Mouse (Mus musculus): ENCODE data around the gene Sema4c. TPM values are rescaled to one million over a fixed set of nuclear protein-coding genes. Genes with fewer than 3 reads are reported as not detected.

Sema4c gene
- polyA plus RNA-seq, 1 experiment from 2014 or later, result 4.0 TPM

DNA sequence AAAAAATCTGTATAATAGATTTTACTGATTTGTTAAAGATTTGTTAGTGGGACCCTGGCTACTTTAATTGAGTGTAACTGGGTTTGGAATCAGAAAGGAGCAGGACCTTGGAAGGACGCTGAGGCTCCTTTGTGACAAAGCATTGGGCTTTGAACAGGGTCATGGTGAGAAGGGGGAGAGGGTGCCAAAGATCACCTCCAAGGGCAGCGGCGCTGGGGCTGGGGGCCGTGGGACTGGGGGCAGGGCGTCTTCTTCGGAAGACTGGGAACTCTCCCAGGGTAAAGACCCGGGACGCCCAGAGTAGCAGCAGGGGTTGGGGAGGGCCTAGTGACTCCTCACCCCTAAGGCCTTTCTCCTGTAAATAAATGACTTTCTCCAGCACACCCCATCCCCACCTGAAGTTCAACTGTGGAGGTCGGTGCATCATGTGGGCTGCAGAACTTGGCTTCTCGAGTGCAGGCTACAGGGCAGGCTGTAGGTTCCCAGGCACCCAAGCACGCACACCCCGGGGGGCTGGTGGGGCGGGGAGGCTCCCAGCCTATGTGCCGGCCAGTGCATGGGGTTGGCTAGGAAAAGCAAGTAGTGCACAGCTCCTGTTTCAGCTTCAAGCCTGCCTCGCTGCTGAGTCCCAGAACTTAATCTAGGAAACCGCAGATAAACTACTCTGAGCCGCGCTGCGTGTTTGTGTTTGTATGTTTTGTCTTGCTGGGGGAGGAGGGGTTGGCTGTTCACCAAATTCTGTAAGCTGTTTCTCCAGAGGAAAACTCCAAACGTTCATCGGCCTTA, 9.9 kb upstream of the Sema4c start:
- Histone ChIP-seq H3K36me3 (ENCODE audit: control insufficient read depth, insufficient read depth, low read length) (no peaks in the 10 kb centered on the region), H3K4me1 (ENCODE audit: control insufficient read depth, insufficient read depth, low read length) (peaks cover 11% of the 10 kb centered on the region), H3K9me3 (ENCODE audit: control insufficient read depth, low read length) (no peaks in the 10 kb centered on the region), H3K4me3 (ENCODE audit: low read depth, low read length) (no peak overlapping the region), H3K27me3 (ENCODE audit: control insufficient read depth, insufficient read depth, low read length) (no peaks in the 10 kb centered on the region), H3K9ac (ENCODE audit: low read length) (no peak overlapping the region), H3K27ac (replicated peaks; ENCODE audit: low read depth, low read length) (no peak overlapping the region), H3K4me2 (ENCODE audit: low read depth, severe bottlenecking) (no peak overlapping the region)
- no peak for ATAC-seq (ENCODE audit: insufficient number of reproducible peaks, low FRiP score, low TSS enrichment, low read depth)
- 50% methylated on average over 21 of the region's 21 CpGs for WGBS
- no peak for DNase-seq (ENCODE audit: low spot score)

DNA sequence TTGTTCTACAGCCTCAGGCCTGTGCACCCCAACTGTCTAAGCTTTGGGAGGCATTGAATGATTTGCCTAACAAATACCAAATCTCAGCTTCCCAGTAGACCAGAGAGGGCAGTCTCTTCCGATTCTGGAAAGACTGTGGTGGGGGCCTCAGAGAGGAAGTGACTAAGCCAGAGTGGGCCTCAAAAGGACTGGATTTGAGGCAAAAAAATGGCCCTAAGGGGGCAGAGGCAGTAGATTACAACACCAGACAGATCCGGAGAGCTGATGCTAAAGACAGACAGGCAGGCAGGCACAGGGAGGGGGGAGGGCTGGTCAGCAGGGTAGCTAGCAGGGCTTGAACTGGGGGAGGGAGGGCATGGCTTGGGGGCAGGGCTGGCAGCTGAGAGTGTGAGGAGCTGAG, 8.3 kb upstream of the Sema4c start:
- 2% methylated on average over 2 of the region's 2 CpGs for WGBS
- Histone ChIP-seq H3K9ac (ENCODE audit: low read length) (peak overlapping the region; percentile 7; the same call in 1 of the 2 replicates), H3K36me3 (ENCODE audit: control insufficient read depth, insufficient read depth, low read length) (no peaks in the 10 kb centered on the region), H3K27me3 (ENCODE audit: control insufficient read depth, insufficient read depth, low read length) (no peaks in the 10 kb centered on the region), H3K4me2 (ENCODE audit: low read depth, severe bottlenecking) (no peak overlapping the region), H3K27ac (replicated peaks; ENCODE audit: low read depth, low read length) (0 out of 2 replicates have a peak overlapping the region, but pooled peaks have one; percentile 4), H3K4me1 (ENCODE audit: control insufficient read depth, insufficient read depth, low read length) (peaks cover 18% of the 10 kb centered on the region), H3K4me3 (ENCODE audit: low read depth, low read length) (no peak overlapping the region), H3K9me3 (ENCODE audit: control insufficient read depth, low read length) (no peaks in the 10 kb centered on the region)
- ATAC-seq (ENCODE audit: insufficient number of reproducible peaks, low FRiP score, low TSS enrichment, low read depth) (no peak), DNase-seq (ENCODE audit: low spot score) (no peak)

DNA sequence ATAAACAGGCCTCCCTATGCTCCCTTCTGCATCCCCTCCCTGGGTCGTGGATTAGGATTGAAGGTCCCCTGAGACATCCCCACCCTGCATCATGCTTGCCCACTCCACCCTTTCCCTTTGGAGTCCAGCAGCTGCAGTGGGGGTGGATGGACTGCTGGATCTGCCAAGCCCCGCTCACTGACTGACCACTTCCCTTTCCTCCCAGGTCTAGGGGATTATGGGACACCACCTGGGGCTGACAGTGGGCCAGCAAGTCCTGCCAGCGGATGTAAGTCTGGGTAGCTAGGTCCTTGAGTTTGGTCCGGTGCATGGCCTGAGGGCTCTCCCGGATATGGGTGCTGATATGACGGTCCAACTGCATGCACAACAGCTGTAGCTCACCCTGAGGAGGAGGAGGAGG, 6.0 kb upstream of the Sema4c start:
- Histone ChIP-seq H3K4me3 (ENCODE audit: low read depth, low read length) (no peak overlapping the region), H3K27ac (replicated peaks; ENCODE audit: low read depth, low read length) (no peak overlapping the region), H3K9me3 (ENCODE audit: control insufficient read depth, low read length) (no peaks in the 10 kb centered on the region), H3K4me1 (ENCODE audit: control insufficient read depth, insufficient read depth, low read length) (peaks cover 23% of the 10 kb centered on the region), H3K9ac (ENCODE audit: low read length) (no peak overlapping the region), H3K4me2 (ENCODE audit: low read depth, severe bottlenecking) (no peak overlapping the region), H3K27me3 (ENCODE audit: control insufficient read depth, insufficient read depth, low read length) (no peaks in the 10 kb centered on the region), H3K36me3 (ENCODE audit: control insufficient read depth, insufficient read depth, low read length) (no peaks in the 10 kb centered on the region)
- DNase-seq (ENCODE audit: low spot score) (no peak), ATAC-seq (ENCODE audit: insufficient number of reproducible peaks, low FRiP score, low TSS enrichment, low read depth) (no peak)
- 79% methylated on average over 6 of the region's 6 CpGs for WGBS

DNA sequence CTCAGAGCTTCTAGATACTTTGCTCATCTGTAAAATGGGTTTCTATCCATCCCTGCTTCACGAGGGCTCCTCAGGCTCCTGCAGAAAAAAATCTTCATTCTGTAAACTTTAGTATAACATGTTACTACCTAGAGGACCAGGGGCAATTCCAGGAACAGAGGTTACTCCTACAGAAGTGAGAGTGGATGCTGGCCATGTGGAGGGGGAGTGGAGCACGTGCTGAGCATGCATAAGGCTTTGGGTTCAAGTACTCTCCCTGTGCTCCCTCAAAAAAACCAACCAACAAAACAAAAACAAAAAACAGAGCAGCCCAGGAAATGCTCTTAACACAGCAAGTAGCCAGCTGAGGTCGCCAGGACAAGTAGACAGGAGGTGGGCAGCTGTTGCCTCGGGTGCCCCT, 5.5 kb upstream of the Sema4c start:
- H3K36me3 ChIP-seq (ENCODE audit: control insufficient read depth, insufficient read depth, low read length), result no peaks in the 10 kb centered on the region
- no peak overlapping the region for H3K4me3 ChIP-seq (ENCODE audit: low read depth, low read length)
- WGBS, result 56% methylated on average over 4 of the region's 4 CpGs
- peaks cover 27% of the 10 kb centered on the region for H3K4me1 ChIP-seq (ENCODE audit: control insufficient read depth, insufficient read depth, low read length)
- H3K27me3 ChIP-seq (ENCODE audit: control insufficient read depth, insufficient read depth, low read length), result no peaks in the 10 kb centered on the region
- H3K9ac ChIP-seq (ENCODE audit: low read length), result no peak overlapping the region
- no peak overlapping the region for H3K4me2 ChIP-seq (ENCODE audit: low read depth, severe bottlenecking)
- H3K9me3 ChIP-seq (ENCODE audit: control insufficient read depth, low read length), result no peaks in the 10 kb centered on the region
- no peak overlapping the region for H3K27ac ChIP-seq (replicated peaks; ENCODE audit: low read depth, low read length)
- ATAC-seq (ENCODE audit: insufficient number of reproducible peaks, low FRiP score, low TSS enrichment, low read depth), result no peak
- no peak for DNase-seq (ENCODE audit: low spot score)

DNA sequence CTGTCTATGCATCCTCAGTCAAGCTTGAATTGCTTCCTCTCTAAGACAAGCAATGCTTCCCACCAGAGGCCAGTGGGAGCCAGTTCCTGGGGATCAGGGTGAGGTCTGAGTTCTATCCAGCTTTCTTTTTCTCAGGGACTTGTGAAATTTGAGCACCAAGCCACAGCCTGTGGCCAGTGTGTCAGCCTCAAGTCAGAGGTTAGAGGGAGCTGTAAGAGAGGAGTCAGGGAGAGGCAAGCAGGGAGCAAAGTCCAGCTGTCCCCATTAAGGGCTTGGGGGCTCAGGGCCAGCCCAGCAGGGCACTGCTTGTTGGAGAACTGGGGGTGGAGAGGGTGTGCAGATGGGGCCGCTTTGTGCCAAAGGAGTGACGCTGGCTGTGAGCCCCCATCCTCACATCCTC, 5.0 kb upstream of the Sema4c start:
- no peak for ATAC-seq (ENCODE audit: insufficient number of reproducible peaks, low FRiP score, low TSS enrichment, low read depth)
- no peak overlapping the region for H3K27ac ChIP-seq (replicated peaks; ENCODE audit: low read depth, low read length)
- H3K4me3 ChIP-seq (ENCODE audit: low read depth, low read length), result no peak overlapping the region
- 73% methylated on average over 2 of the region's 2 CpGs for WGBS
- no peaks in the 10 kb centered on the region for H3K36me3 ChIP-seq (ENCODE audit: control insufficient read depth, insufficient read depth, low read length)
- DNase-seq (ENCODE audit: low spot score), result no peak
- H3K9ac ChIP-seq (ENCODE audit: low read length), result no peak overlapping the region
- H3K9me3 ChIP-seq (ENCODE audit: control insufficient read depth, low read length), result no peaks in the 10 kb centered on the region
- H3K4me1 ChIP-seq (ENCODE audit: control insufficient read depth, insufficient read depth, low read length), result peaks cover 29% of the 10 kb centered on the region
- H3K4me2 ChIP-seq (ENCODE audit: low read depth, severe bottlenecking), result no peak overlapping the region
- no peaks in the 10 kb centered on the region for H3K27me3 ChIP-seq (ENCODE audit: control insufficient read depth, insufficient read depth, low read length)

DNA sequence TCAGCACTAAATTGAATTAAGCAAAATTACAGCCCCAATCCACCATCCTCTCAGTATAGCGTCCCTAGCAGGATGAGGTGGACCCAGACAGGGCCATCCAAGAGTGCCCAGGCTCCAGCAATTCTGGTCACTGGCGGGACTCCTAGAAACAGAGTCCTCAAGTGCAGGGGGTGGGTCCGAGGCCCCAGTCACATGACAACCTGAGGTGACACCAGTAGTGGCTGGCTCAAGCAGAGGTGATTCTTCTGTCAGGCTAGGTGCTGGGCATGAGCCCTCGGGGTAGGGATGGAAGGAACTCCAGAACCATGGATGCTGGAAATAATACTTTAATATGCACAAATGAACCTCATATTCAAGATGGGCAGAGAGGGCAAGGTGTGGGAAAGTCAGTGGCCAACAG, 4.2 kb upstream of the Sema4c start:
- Histone ChIP-seq H3K9ac (ENCODE audit: low read length) (no peak overlapping the region), H3K4me2 (ENCODE audit: low read depth, severe bottlenecking) (no peak overlapping the region), H3K36me3 (ENCODE audit: control insufficient read depth, insufficient read depth, low read length) (no peaks in the 10 kb centered on the region), H3K27ac (replicated peaks; ENCODE audit: low read depth, low read length) (no peak overlapping the region), H3K4me3 (ENCODE audit: low read depth, low read length) (no peak overlapping the region), H3K9me3 (ENCODE audit: control insufficient read depth, low read length) (no peaks in the 10 kb centered on the region), H3K27me3 (ENCODE audit: control insufficient read depth, insufficient read depth, low read length) (no peaks in the 10 kb centered on the region), H3K4me1 (ENCODE audit: control insufficient read depth, insufficient read depth, low read length) (peaks cover 27% of the 10 kb centered on the region)
- 49% methylated on average over 4 of the region's 4 CpGs for WGBS
- DNase-seq (ENCODE audit: low spot score) (no peak), ATAC-seq (ENCODE audit: insufficient number of reproducible peaks, low FRiP score, low TSS enrichment, low read depth) (no peak)

DNA sequence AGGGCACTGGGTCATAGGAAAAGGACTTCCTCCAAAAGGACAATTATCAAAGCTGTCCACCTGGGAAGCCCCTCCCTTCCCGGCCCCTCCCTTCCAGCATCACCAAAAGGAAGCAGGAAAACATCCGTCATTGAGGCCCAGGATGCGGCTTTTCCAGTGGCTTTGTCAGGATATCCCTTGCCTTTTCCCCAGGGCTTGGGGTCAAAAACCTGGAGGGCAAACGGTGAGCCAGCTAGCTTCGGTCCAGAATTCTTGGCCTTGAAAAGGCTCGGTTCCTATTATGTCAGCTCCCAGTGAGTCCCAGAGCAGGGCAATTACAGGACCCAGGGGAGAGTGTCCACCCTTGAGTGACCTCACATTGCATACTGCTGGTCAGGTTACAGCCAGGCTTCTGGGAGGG, 2.8 kb upstream of the Sema4c start:
- no peak overlapping the region for H3K4me2 ChIP-seq (ENCODE audit: low read depth, severe bottlenecking)
- H3K27ac ChIP-seq (replicated peaks; ENCODE audit: low read depth, low read length), result no peak overlapping the region
- H3K36me3 ChIP-seq (ENCODE audit: control insufficient read depth, insufficient read depth, low read length), result no peaks in the 10 kb centered on the region
- H3K4me3 ChIP-seq (ENCODE audit: low read depth, low read length), result no peak overlapping the region
- ATAC-seq (ENCODE audit: insufficient number of reproducible peaks, low FRiP score, low TSS enrichment, low read depth), result no peak
- no peaks in the 10 kb centered on the region for H3K9me3 ChIP-seq (ENCODE audit: control insufficient read depth, low read length)
- 33% methylated on average over 6 of the region's 6 CpGs for WGBS
- no peaks in the 10 kb centered on the region for H3K27me3 ChIP-seq (ENCODE audit: control insufficient read depth, insufficient read depth, low read length)
- peaks cover 20% of the 10 kb centered on the region for H3K4me1 ChIP-seq (ENCODE audit: control insufficient read depth, insufficient read depth, low read length)
- no peak for DNase-seq (ENCODE audit: low spot score)
- H3K9ac ChIP-seq (ENCODE audit: low read length), result no peak overlapping the region

DNA sequence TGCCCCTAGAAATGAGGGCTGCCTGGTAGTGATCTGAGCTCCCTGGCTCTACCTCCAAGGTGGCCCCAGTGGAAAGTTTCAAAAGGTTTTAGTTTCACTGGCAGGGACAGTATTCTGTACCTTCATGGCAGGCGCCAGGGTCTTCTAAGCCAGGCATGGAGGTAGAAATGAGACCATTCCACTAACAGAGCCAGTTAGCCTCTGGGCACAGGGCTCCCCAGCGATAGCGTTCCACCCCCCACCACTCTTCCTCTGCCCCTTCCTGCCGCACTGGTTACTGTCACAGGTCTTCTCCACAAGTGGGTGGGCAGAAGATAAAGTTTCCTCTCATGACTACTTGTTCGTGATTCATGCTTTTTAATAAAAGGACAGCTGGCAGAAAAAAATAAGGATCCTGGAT, 1.7 kb upstream of the Sema4c start:
- no peak overlapping the region for H3K27ac ChIP-seq (replicated peaks; ENCODE audit: low read depth, low read length)
- no peak for ATAC-seq (ENCODE audit: insufficient number of reproducible peaks, low FRiP score, low TSS enrichment, low read depth)
- no peaks in the 10 kb centered on the region for H3K9me3 ChIP-seq (ENCODE audit: control insufficient read depth, low read length)
- 50% methylated on average over 5 of the region's 5 CpGs for WGBS
- no peak overlapping the region for H3K4me3 ChIP-seq (ENCODE audit: low read depth, low read length)
- H3K36me3 ChIP-seq (ENCODE audit: control insufficient read depth, insufficient read depth, low read length), result peaks cover 2% of the 10 kb centered on the region; the same call in 1 of the 2 replicates
- no peak overlapping the region for H3K9ac ChIP-seq (ENCODE audit: low read length)
- H3K4me1 ChIP-seq (ENCODE audit: control insufficient read depth, insufficient read depth, low read length), result peaks cover 29% of the 10 kb centered on the region
- DNase-seq (ENCODE audit: low spot score), result no peak
- no peak overlapping the region for H3K4me2 ChIP-seq (ENCODE audit: low read depth, severe bottlenecking)
- no peaks in the 10 kb centered on the region for H3K27me3 ChIP-seq (ENCODE audit: control insufficient read depth, insufficient read depth, low read length)

DNA sequence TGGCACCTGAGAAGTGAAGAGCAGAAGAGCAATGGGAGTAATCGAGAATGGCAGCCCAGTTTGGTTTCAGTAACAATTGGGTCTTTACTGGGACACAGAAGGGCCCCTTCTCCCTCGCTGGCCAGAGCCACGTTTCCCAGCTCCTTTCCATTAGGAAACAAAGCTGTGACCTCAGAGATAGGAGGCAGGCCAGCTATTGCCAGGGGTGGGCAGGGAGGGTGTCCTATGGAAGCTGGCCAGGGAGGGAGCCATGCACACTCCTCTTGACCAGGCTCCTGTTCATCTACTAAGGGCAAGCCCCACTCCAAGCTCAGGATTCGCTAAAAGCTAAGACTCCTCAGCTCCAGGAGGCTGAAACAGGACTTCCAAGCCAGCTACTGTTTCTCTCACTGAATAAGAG, 1.1 kb upstream of the Sema4c start:
- ATAC-seq (ENCODE audit: insufficient number of reproducible peaks, low FRiP score, low TSS enrichment, low read depth), result no peak
- 4% methylated on average over 4 of the region's 4 CpGs for WGBS
- DNase-seq (ENCODE audit: low spot score), result no peak
- Histone ChIP-seq H3K27me3 (ENCODE audit: control insufficient read depth, insufficient read depth, low read length) (no peaks in the 10 kb centered on the region), H3K27ac (replicated peaks; ENCODE audit: low read depth, low read length) (no peak overlapping the region; the same call in 1 of the 2 replicates), H3K9ac (ENCODE audit: low read length) (peak overlapping the region; percentile 82; the same call in 1 of the 2 replicates), H3K4me3 (ENCODE audit: low read depth, low read length) (peak overlapping the region; percentile 96), H3K4me1 (ENCODE audit: control insufficient read depth, insufficient read depth, low read length) (peaks cover 35% of the 10 kb centered on the region), H3K4me2 (ENCODE audit: low read depth, severe bottlenecking) (peak overlapping the region; percentile 99), H3K9me3 (ENCODE audit: control insufficient read depth, low read length) (no peaks in the 10 kb centered on the region), H3K36me3 (ENCODE audit: control insufficient read depth, insufficient read depth, low read length) (peaks cover 3% of the 10 kb centered on the region; the same call in 1 of the 2 replicates)
